Mouse (Mus musculus) bone marrow macrophage, adult 2 months (primary cell): ENCODE results near the gene Exoc3l2. TPM values are rescaled to one million over a fixed set of nuclear protein-coding genes. Genes with fewer than 3 reads are reported as not detected.
A peak's percentile ranks its signal among the peaks of the same experiment; 100 is the strongest.

Experiments used
- H3K27ac ChIP-seq: 2 replicates; pipeline ENCODE4 v1.5.1; 2012; ENCODE audit warnings: low read depth, low read length; ENCODE audit not compliant: insufficient read depth
- H3K4me1 ChIP-seq: 2 replicates; pipeline ENCODE4 v1.6.1; 2012; ENCODE audit warnings: low read length; ENCODE audit not compliant: control insufficient read depth, insufficient read depth
- H3K4me3 ChIP-seq: 2 replicates; pipeline ENCODE4 v1.5.1; 2012; ENCODE audit warnings: mild to moderate bottlenecking, low read length, moderate library complexity; ENCODE audit not compliant: insufficient read depth
- CTCF ChIP-seq: IDR thresholded peaks from 2 replicates; pipeline ENCODE4 v1.5.1; 2012; ENCODE audit warnings: low read depth, mild to moderate bottlenecking, low read length, moderate library complexity
- POLR2A ChIP-seq: IDR thresholded peaks from 2 replicates; pipeline ENCODE4 v1.6.1; 2012; ENCODE audit warnings: mild to moderate bottlenecking, low read depth, low read length, borderline replicate concordance
- polyA plus RNA-seq: library from polyadenylated mRNA; stranded (reverse); fragments of >200 nt; gene quantifications from 2 replicates; pipeline ENCODE4 v1.2.4, GENCODE M21; 2012; ENCODE audit not compliant: missing spikeins, insufficient read depth, insufficient read length

Gene Exoc3l2
- polyA plus RNA-seq, 1 experiment, result not detected

GRCm38 (mm10) chr7:19534676-19535075, 71.5 kb downstream of the Exoc3l2 start:
- no peak overlapping the region for H3K4me3 ChIP-seq
- no peak for TF ChIP-seq POLR2A
- TF ChIP-seq CTCF, result no peak
- H3K4me1 ChIP-seq, result no peaks in the 10 kb centered on the region
- no peak overlapping the region for H3K27ac ChIP-seq

- Histone ChIP-seq H3K4me3 (no peak overlapping the region), H3K4me1 (no peaks in the 10 kb centered on the region), H3K27ac (no peak overlapping the region)
- TF ChIP-seq POLR2A (no peak), CTCF (no peak)
These were observed 77.8 kb downstream of the Exoc3l2 start for GRCm38 (mm10) chr7:19540771-19541566.

- no peak overlapping the region for H3K4me3 ChIP-seq
- no peak overlapping the region for H3K27ac ChIP-seq
- H3K4me1 ChIP-seq, result no peaks in the 10 kb centered on the region
- TF ChIP-seq POLR2A, result no peak
- no peak for TF ChIP-seq CTCF
These were observed 78.6 kb downstream of the Exoc3l2 start for GRCm38 (mm10) chr7:19541681-19542154.

DNA sequence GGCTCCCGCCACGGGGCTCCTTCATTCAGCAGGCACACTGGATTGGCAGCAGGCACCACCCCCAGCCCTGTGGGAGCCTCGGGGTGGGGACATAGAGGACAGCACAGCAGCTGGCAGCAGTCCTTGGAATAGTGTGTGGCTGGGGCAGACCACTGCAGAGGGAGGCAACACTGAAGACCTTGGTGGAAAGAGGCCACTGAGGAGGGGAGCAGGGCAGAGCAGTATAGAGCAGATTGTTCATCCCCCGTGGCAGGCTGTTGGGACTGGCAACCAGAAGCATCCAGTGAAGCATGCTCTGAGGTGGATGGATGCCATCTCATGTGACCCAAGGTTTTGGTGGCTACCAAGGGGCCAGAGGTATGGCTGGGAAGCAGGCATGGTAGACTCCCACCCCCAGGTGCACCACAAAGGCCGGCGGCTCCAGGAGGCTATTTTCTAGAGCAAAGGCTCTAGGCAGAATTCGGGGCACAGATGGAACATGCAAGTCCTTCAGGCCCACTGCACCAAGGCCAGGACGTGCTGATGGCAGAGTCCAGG, 79.1 kb downstream of the Exoc3l2 start:
- H3K4me1 ChIP-seq, result no peaks in the 10 kb centered on the region
- H3K4me3 ChIP-seq, result no peak overlapping the region
- H3K27ac ChIP-seq, result no peak overlapping the region
- TF ChIP-seq POLR2A (no peak), CTCF (no peak)

DNA sequence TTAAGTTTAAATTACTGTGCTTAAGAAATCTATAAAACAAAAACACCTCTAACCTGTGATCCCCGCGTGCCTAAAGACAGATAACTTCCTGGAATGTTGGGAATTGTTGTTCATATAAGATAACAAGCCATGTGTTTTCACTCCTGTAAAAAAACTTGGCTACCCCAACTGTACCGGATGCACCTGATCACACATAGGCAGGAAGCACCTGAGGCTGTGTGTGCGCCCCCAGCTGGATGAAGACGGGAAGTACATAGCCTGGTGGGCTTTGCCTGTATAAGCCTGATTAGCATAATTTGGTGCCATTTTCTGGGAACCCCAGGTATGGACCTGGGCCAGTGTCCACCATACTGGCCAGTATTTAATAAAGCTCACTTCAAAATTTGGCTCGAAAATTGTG, 80.5 kb downstream of the Exoc3l2 start:
- no peak overlapping the region for H3K27ac ChIP-seq
- no peak overlapping the region for H3K4me3 ChIP-seq
- TF ChIP-seq POLR2A, result no peak
- TF ChIP-seq CTCF, result peak; percentile 26; the same call in 1 of the 2 replicates
- no peaks in the 10 kb centered on the region for H3K4me1 ChIP-seq

- Histone ChIP-seq H3K4me3 (no peak overlapping the region), H3K27ac (no peak overlapping the region), H3K4me1 (no peaks in the 10 kb centered on the region)
- TF ChIP-seq CTCF, result no peak
- TF ChIP-seq POLR2A, result no peak
These were observed 82.9 kb downstream of the Exoc3l2 start for GRCm38 (mm10) chr7:19546007-19546406.

Other genes with a start within 250 kb of the Exoc3l2 start
- 20.0 and 22.0 TPM in 2 replicates for gene Opa3, start 235.0 kb upstream of the Exoc3l2 start, polyA plus RNA-seq
- 178 and 187 TPM in 2 replicates for gene Vasp, start 191.5 kb upstream of the Exoc3l2 start, polyA plus RNA-seq
- gene Ppm1n, start 183.3 kb upstream of the Exoc3l2 start, polyA plus RNA-seq, result 0.93 and 4.2 TPM in 2 replicates
- 1.4 and 2.0 TPM in 2 replicates for gene Rtn2, start 180.7 kb upstream of the Exoc3l2 start, polyA plus RNA-seq
- gene Fosb, start 153.3 kb upstream of the Exoc3l2 start, polyA plus RNA-seq, result 0.68 TPM in 1 of 2 replicates, not detected in the other
- gene Ercc1, start 118.6 kb upstream of the Exoc3l2 start, polyA plus RNA-seq, result 30.7 and 35.4 TPM in 2 replicates
- 7.8 and 8.4 TPM in 2 replicates for gene Cd3eap, start 103.8 kb upstream of the Exoc3l2 start, polyA plus RNA-seq
- gene Ppp1r13l, start 103.6 kb upstream of the Exoc3l2 start, polyA plus RNA-seq, result 1.6 and 4.0 TPM in 2 replicates
- 14.5 and 18.9 TPM in 2 replicates for gene Ercc2, start 81.3 kb upstream of the Exoc3l2 start, polyA plus RNA-seq
- gene Klc3, start 59.2 kb upstream of the Exoc3l2 start, polyA plus RNA-seq, result 0.95 TPM in 1 of 2 replicates, not detected in the other
- gene Ckm, start 58.6 kb upstream of the Exoc3l2 start, polyA plus RNA-seq, result 0.65 TPM in 1 of 2 replicates, not detected in the other
- 21.3 and 21.4 TPM in 2 replicates for gene Mark4, start 4.5 kb upstream of the Exoc3l2 start, polyA plus RNA-seq
- 9.7 and 11.0 TPM in 2 replicates for gene Bloc1s3, start 45.0 kb downstream of the Exoc3l2 start, polyA plus RNA-seq
- 51.4 and 57.0 TPM in 2 replicates for gene Trappc6a, start 45.1 kb downstream of the Exoc3l2 start, polyA plus RNA-seq
- gene Nkpd1, start 54.5 kb downstream of the Exoc3l2 start, polyA plus RNA-seq, result not detected in 2 replicates
- 19.3 and 25.7 TPM in 2 replicates for gene Ppp1r37, start 99.7 kb downstream of the Exoc3l2 start, polyA plus RNA-seq
- 0.60 TPM in 1 of 2 replicates, not detected in the other for gene Zfp296, start 114.0 kb downstream of the Exoc3l2 start, polyA plus RNA-seq
- gene Gemin7, start 114.3 kb downstream of the Exoc3l2 start, polyA plus RNA-seq, result 51.6 and 52.0 TPM in 2 replicates
- gene Clasrp, start 141.2 kb downstream of the Exoc3l2 start, polyA plus RNA-seq, result 41.1 and 53.9 TPM in 2 replicates
- 33.2 and 35.7 TPM in 2 replicates for gene Relb, start 166.1 kb downstream of the Exoc3l2 start, polyA plus RNA-seq
- gene Clptm1, start 201.7 kb downstream of the Exoc3l2 start, polyA plus RNA-seq, result 81.9 and 95.3 TPM in 2 replicates
- gene Apoc2, start 214.6 kb downstream of the Exoc3l2 start, polyA plus RNA-seq, result 56.2 and 70.4 TPM in 2 replicates
- gene Gm44805, start 218.1 kb downstream of the Exoc3l2 start, polyA plus RNA-seq, result not detected in 2 replicates
- gene Apoc4, start 218.1 kb downstream of the Exoc3l2 start, polyA plus RNA-seq, result not detected in 2 replicates
- gene Apoc1, start 229.3 kb downstream of the Exoc3l2 start, polyA plus RNA-seq, result not detected in 2 replicates
- gene Apoe, start 235.9 kb downstream of the Exoc3l2 start, polyA plus RNA-seq, result 16,287 and 16,533 TPM in 2 replicates